Mouse (Mus musculus) ovary, postnatal 10 days (tissue): ENCODE measurements around the gene Gh.
"Not testable (repeated sequence)": the region's sequence is repeated elsewhere in the genome, so short reads cannot be mapped to it uniquely, and the experiment has no call there.

ENCODE experiments used
- DNase-seq: peaks from one replicate; pipeline ENCODE4 v3.0.0; 2022; ENCODE audit warnings: low spot score

Gh gene

DNA sequence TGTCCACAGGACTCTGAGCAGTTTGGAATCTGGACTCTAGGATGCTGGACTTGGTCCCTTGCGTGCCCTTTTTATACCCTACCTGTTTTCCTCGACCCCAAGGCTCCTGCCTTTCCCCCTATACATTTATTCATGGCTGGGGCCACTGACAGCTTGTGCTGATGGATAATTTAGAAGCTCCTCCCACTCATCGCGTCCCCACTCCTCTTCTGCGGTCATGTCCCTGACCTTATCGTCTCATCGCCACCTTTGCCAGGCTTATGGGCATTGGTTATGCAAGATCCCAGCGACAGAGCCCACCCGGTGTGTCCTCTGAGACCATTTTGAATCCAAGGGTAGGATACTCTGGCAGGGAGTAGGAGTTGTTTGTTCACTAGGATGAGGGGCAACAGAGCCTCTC, at the start of gene Gh:
Gh (minus strand) TSS at position 101 of the 400 bp plus-strand sequence.
- no peak for DNase-seq

DNA sequence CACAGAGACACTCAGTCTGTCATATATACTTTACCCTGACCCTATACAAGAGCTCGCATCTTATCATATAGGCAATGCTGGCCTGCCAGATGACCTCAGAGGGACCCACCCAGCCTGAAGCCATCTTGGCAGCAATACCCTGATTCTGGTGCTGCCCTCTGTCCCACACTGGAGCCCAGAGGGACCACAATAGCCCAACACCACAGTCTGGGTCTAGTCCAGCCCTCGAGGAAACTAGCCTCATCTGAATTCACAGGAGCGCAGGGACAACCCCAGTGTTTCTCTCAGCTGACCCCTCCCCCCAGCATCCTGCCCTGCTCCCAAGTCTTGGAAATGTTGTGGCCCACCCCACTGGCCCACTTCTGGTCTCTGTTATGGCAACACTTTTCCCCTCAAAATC, 49.6 kb upstream of the Gh start:
- no peak for DNase-seq

DNA sequence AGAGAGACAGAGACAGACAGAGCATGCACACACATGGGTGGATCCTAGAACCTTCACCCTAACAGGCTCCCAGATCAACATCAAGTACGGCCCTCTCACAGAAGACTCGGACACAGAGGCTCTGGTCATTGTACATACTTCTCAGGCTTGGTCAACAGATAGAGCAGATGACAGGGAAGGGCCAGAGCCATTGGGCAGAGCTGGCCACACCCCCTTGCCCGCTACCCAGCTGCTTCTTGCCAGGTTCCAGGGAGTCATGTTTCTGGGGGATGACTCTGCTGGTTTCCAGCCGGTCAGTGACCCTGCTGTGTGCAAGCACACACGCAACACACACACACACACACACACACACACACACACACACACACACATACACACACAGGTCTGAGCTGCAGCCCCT, 49.2 kb upstream of the Gh start:
- no peak for DNase-seq

DNA sequence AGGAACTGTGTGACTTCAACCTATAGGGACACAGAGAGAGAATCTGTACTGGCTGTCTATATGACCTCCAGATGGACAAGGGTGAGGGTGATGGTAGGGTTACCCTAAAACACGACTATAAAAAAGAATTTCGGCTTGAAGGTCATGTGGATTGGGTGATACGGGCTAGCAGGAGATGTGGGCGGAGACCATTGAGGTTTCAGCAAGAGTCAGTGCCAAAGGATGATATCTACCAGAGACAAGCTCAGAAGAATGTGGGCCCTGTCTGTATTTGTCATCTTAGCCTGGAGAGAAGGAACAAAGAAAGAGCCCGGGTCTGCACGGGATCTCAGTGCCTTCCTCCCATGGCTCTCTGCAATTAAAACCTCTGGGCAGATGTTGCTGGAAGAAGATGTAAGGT, 48.1 kb upstream of the Gh start:
- DNase-seq, result no peak

DNA sequence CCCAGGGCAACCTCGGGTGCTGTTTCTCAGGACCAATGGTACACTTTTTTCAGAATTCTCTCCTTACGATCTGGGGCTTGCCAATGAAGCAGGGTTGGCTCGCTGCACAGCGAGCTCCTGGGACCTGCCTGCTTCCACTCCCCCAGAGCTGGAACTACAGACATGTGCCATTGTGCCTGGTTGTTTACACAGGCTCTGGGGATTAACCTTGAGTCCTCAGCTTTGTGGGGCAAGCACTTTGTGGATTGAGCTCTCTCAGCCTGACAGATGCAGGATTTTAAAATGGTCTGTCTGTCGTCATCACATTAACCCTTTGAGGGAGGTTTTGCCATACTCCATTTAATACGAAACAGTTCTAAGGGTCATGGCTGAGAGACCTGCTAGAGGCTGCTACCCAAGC, 43.2 kb upstream of the Gh start:
- no peak for DNase-seq

DNA sequence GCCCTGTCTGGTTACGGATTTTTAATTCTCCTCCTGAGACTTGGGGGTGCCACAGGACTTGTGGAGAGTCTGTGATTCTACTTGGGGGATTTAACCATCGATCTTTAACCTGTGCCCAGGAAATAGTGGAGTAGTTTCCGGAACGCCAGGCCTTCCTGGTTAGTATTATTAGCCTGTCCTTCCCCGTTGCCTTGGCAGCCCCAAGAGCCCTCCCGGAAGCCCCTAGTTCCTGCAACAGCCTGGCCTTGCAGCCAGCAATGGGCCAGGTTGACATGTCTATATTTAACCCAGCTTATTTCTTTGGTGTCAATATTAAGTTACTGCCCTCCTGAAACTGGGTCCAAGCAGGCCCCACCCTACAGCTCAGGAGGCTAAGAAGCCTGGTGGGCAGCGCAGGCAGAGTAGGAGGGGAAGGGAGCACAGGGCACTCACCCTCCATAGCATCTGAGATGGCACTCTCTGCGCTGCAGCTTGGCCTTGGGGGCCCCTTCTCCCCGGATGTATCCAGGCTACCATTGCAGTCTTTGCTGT, 39.4 kb upstream of the Gh start:
- DNase-seq, result no peak

DNA sequence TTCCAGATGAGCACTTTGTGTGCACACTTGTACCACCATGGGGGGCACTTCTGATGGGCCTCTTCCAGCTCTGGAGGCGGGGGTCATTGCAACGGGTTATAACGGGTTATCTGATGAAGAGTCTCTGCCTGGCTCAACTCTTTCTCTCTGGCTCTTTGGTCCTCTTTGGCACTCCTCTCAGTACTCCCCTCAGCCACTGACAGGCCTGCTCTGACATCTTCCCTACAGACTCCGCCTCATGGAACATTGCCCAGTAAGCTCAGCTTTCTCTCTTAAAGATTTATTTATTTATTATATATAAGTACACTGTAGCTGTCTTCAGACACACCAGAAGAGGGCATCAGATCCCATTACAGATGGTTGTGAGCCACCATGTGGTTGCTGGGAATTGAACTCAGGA, 37.7 kb upstream of the Gh start:
- DNase-seq, result not testable (repeated sequence)

DNA sequence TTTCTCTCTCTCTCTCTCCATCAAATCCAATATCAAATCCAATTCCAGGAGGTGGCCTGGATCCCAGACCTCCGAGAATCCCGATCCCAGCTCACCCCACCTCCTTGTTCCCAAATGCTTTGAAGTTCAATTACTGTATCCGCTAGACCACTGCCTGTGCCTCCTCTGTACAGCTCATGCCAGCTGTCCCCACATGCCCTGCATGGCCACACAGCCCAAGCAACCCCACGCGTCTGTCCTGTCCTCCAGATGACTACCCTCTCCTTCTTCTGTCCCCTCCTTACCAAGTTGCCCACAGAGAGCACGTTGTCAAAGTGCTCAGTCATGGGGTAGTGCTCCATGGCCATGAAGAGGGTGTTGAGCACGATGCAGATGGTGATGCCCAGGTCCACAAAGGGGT, 37.2 kb upstream of the Gh start:
- no peak for DNase-seq

DNA sequence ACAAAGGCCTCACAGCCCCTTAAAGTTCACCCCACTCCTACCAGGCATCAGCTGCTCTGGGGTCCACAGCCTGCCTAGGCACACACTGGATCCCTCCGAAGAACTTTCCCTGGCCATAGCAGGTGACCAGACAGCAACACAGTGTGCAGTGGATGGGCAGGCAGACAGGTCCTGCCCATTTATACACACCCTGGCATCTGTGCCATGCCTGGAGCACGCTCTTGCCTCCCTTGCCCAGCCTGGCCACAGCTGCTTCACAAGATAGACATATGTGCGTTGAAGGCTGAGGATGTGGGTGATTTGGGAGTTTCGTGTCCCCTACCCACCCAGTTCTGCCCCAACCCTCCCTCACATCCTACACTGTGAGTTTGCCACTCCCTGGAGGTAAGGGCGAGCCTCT, 36.4 kb upstream of the Gh start:
- DNase-seq, result no peak

DNA sequence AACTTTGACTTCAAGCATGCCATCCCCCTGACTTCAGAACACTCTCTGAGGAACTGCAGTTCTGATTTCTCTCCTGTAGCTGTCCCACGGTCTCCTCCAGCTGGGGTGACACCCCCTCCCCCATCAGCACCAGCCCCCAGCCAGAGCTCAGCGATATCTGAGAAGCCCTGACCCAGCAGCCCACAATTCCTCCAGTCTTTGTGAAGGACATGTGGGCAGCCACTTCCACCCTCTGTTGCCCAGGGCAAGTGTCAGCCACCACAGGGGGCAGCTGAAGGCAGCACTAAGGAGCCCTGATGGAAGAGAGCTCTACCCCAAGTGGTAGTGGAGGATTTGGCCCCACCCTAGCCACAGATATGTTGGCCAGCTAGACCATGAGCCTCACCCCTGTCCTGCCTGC, 32.4 kb upstream of the Gh start:
- DNase-seq, result no peak

DNA sequence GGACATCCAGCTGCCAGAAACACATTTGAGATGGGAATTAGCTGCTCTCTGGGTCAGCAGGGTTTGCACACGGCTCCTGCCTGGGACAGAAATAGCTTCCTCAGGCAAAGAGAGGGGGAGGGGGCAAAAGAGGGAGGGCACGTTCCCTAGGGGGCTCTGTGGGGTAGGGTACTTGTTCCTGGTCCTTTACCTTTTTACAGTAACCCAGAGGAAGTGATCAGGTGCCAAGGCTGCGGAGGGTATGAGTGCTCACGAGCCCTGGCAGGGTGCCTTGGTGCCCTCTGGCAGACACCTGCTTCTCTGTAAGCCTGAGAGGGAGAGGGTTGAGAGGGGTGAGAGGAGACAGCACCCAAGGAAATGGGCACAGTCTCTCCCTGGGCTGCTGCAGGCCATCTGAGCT, 30.8 kb upstream of the Gh start:
- no peak for DNase-seq

DNA sequence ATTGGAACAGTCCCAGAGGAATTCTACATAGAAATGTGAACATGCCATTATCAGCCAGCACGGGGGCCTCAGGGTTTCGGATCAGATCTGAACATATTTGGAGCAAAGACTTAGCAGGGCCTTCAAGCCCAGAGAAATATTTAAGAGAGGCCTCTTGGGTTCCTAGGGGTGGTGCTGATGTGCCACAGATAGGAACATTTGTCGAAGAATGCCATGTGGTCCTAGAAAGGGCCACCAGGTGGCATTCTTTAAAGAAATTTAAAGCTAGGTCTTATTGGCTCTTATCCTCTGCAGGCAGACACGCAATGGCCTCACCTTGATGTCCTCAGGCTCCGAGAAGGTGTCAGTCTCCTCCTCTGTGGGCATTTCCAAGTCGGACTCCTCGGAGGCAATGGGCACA, 28.0 kb upstream of the Gh start:
- DNase-seq, result no peak

DNA sequence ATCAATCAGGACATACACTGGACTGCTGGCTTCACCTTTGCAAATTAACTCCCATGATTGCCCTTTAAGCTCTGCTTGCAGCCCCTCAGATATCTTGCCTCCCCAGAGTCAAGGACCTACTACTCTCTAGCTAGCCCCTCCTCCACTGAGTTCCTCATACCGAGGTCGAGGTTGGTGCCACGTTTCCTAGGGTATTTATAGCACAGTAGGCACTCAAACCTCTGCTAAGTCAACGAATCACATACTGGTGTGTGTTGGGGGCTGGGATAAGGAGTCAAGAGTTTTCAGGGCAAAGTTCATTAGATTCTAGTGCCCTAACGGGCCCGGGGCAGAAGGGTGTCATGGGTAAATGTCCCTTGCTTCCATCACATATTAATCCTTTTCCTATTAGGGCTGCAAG, 27.5 kb upstream of the Gh start:
- DNase-seq, result no peak

DNA sequence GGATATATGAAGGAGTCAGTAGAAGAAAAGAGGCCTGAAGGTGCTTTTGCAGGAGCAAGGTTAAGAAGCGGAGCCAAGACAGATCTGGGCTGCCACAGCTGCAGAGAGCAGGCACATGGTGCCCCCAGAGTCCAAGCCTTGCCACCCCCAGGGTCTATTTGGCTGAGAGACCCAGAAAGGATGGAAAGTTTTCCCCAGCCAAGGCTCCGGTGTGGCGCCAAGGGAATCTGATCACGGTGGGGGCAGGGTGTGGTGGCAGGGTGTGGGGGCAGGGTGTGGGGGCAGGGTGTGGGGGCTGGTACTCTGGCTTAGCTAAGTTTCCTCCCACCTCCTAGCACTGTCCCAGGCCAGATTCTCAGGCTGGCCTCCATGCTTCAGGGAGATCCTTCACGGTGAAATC, 26.9 kb upstream of the Gh start:
- DNase-seq, result no peak

DNA sequence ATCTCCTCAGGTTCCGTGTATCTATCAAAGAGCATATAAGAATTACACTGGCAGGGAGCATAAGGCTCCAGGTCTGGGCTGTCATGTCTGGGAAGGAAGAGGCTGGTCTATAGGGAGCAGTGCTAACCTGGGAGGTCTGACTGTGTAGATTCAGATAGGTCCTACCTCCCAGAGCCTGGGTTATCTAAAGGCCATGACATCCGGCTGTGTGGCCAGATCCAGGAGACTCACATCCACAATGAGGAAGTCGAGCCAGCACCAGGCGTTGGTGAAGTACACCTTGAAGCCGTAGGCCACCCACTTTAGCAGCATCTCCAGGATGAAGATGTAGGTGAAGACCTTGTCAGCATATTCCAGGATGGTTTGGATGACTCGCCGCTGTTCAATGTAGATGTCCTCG, 24.8 kb upstream of the Gh start:
- no peak for DNase-seq

DNA sequence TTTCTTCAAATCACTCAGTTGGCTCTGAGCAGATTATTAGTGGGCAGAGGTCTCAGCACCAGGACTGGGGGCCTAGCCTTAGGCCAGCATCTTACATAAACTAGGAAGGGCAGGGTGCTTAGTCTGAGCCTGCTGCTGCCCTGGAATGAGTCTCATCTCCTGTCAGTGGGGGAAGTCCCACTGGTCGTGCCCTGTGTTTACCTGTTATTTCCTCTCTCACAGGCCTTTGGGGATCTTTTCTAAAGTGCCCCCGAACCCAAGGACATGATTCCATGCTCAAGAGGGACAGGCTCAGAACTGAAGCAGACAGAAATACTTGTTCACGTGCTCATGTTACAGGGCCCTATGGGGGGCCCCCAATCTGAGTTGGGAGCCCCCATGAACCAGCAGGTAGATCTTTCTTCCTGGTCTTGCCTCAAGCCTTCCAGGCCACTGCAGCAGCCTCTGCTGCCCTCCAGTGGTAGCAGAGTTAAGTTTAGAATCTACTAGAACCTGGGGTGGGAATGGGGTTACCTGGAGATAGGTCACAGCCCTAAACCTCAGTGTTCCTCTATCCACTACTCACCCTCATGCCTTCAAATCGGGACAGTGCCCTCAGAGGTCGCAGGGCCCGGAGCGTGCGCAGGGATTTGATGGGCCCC, 24.0 kb upstream of the Gh start:
- peak; percentile 36 for DNase-seq

DNA sequence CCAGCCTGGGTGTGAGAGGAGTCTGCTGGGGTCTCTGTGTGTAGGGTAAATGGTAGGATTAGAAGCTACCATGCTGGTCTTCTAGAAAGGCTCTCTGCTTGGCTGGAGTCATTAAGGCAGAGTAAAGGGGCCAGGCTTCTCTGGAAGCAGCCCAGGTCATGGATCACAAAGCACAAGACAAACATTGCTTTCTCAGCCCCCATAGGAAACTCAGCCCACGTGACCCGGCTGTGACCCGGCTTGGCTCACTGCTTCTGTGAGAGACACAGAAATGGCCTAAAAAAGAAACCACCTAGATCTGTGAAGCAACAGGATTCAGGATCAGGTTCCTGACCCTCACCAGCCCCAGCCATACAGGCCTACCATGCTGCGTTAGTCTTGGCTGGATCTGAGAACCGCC, 23.2 kb upstream of the Gh start:
- no peak for DNase-seq

DNA sequence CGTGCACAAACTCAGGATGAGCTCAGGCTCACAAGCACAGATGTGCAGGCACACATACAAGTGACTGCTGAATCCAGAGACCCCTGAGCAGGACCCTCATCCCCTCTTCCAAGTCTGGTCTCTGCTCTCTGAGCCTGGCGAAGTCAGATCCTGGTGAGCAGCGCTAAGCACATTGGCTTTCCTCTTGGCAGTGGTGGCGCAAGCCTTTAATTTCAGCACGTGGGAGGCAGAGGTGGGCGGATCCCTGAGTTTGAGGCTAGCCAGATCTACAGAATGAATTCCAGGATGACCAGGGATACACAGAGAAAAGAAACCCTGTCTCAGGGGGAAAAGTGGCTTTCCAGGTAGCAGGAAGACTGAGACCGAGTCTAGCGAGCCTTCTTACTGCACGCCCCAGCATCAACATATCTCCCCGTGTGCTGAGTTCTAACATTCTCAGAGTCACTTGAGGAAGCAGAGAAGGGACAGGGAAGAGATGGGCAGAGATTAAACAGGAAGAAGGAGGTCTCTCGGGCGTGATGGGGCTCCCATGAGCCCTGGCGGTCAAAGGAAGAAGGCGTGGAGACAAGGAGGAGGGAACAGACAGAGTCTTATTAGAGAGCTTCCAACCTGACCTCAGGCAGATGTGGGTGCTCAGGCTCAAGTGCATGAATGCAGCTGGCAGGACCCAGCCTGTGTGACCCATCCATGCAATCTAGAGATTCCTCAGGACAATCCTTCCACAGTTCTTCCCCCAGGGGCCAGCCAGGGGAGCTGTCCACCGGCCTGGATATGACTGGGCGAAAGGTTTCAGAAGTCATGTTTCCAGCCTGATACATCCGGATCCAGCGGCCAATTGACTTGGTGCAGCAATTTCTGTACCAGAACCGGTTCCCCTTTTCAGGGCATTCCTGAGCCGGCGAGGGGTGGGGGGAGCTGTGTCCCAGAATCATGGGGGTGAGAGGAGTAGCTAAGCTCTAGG, 17.0 kb upstream of the Gh start:
- DNase-seq, result no peak

DNA sequence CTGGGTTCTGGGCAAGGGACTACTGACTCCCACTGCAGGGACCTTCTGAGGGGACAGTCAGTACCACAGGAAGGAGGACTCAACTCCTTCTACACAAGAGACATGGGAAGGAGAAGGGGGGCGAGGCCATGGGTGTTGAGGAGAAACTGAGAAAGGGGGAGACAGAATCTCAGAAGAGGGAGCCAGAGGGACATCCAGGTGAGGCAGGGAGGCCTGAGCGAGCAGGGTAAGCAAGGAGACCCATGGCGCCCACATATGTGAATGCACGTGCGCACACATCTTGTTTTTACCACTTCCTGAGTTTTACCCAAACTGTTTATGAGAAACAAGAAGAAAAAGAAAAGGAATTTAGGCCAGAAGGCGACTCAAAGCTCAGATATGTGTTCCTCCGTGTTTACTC, 16.1 kb upstream of the Gh start:
- no peak for DNase-seq

DNA sequence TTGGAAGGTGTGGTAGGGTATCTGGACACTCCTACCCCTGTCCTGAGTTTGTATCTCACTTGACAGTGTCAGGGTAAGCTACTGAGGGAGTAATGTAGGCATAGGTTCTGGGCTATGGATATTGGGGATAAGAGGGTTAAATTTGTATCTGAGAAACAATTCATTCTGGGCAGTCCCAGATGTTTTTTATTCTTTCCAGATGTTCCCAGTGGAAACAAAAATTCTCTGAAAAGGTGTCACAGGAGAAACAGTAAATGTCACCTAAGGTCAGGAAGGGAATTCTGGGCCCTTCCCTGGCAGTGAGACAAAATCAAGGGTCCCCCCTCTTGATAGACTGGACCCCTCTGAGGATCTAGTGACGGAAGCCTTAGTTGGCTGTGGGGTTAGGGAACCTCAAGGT, 14.8 kb upstream of the Gh start:
- DNase-seq, result no peak

DNA sequence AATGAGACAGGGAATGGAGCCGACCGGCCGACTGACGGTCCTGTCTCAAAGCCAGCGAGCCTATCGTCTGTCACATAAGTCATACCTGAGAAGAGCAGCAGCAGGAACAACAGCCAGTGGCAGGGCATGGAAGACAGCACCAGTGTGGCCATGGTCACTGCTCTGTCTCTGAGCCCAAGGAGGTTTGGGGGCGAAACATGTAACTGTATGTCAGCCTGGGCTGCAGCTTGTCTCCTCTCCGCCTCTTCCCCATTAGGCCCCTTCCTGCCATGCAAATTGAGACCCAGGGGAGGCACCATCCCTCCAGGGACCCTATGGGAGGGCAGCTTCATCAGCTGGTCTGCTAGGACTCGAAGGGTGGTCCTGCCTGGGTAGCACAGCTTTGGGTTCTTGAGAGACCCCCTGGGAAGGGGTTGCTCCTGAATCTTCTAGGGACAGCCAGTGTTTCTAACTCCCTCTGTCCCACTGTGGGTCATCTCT, 12.7 kb upstream of the Gh start, which contains the start of gene Cd79b:
Cd79b (minus strand) TSS at position 430 of the 480 bp plus-strand sequence.
- DNase-seq, result no peak

DNA sequence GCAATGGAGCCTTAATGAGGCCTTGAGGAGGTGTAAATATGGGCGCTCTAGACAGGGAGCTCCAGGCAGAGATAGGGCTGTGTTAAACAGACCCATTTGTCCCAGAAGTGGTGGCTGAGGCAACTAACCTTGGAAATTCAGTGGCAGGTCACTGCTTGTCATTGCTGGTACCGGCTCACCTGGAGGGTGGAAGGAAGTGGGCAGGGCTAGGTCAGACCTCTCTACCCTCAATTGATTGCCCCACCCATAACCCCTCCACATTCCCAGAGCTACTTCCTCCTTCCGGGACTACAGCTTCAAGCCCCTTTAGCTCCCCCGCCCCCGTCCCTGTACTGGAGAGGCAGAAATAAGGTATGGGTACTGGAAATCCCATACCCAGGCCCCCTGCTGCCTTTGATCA, 11.9 kb upstream of the Gh start:
- no peak for DNase-seq

DNA sequence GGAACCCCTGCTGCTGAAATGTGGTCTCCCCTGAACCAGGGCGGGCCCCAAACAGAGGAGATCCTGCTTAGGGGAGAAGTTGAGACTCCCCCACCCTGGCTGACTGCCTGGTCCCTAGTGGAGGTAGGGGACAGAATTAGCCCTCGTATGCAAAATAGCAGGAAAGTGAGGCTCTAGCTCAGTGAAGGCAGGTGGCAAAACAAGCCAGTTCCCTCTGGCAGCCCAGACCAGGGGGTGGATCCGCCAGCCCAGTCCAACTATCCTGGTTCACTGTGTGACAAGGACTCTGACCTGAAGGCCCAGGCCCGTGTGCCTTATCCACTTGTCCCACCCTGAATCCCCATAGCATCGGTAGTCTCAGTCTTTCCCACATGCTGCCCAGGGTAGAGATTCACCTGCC, 8.5 kb upstream of the Gh start:
- DNase-seq, result no peak
